Mouse (Mus musculus) adrenal gland, postnatal 4 days (tissue): ENCODE results near the gene Ube2q1. TPM values are rescaled to one million over a fixed set of nuclear protein-coding genes. Genes with fewer than 3 reads are reported as not detected.

ENCODE experiments used
- DNase-seq, 2 experiments: peaks; one replicate each; pipeline ENCODE4 v3.0.0; 2021 to 2022; ENCODE audit warnings: low spot score in 2 of 2, mixed read lengths in 2 of 2
- long read RNA-seq, 2 experiments: library from polyadenylated mRNA; stranded (forward); transcript quantifications; one replicate each; pipeline ENCODE4 v2.0.0; 2021
- total RNA-seq, 2 experiments: library from RNA; stranded (reverse); gene quantifications; 2 replicates each; pipeline ENCODE4 v1.2.3; 2021

Ube2q1 gene
- 10 to 100 TPM; 68.0 to 72.1 TPM for total RNA-seq
- long read RNA-seq, experiment 1, transcript Ube2q1-201 (13 exons, 3,077 nt), result major isoform, 67 of 77 reads
- long read RNA-seq, experiment 1, partial matches to known transcripts, result 3 of 77 reads
- long read RNA-seq, experiment 1, other reads (novel, unspliced or antisense), result 7 of 77 reads
- long read RNA-seq, experiment 2, transcript Ube2q1-201 (13 exons, 3,077 nt), result major isoform, 111 of 149 reads
- long read RNA-seq, experiment 2, partial matches to known transcripts, result 7 of 149 reads
- long read RNA-seq, experiment 2, other reads (novel, unspliced or antisense), result 31 of 149 reads

DNA sequence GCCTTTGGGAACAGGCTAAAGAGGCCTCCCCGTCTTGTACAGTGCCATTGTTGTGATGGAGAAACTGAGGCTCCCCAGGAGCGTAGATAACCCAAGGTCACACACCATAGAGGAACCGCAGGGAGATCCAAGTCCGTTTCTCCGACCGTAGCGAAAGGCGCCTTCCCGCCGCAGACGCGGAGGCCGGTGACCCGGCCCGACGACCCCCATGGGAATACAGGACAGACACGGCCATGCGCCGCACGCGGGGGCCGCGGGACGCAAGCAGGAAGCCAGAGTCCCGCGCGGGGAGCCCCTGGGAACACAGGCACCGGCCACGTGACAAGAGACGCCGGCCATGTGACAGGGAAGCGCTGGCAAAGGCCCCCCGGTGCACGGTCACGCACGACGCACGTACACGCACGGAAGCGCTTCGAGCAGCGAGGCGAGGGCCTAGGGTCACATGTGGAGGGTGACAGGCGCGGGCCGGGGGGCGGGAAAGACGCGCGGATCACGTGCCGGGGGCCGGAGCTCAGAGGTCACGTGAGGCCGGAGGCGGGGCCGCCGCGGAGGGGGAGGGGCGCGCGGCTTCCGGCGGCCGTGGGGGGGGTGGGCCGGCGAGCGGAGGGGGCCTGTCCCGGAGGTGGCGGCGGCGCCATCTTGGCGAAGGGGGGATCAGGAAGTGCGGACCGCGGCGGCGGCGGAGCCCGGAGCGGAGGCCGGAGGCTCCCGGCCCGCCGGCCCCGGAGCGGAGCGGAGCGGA lies at the start of gene Ube2q1:
Gene Ube2q1 (plus strand): TSS at position 649 of the 742 bp plus-strand sequence.
- DNase-seq, result peak; percentile 90 to 95

DNA sequence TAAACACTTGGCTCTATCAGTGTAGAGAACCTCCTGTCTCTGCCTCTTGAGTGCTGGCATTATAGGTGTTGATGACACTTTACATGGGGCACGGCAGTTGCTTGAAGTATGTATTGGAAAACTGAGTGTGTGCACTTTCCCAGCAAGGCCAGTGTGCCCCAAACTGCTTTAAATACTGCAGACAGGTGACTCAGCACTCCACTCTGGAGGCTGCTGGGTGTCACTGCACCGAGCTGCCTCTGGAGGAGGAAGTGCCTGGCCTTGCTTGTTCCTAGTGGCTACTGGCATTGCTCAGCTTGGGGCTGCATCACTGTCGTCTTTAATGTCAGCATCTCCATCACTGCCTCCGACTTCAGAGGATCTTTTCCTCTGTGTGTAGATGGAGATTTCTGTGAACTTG lies 46.4 kb upstream of the Ube2q1 start:
- peak in 1 of 2 experiments; percentile 42 for DNase-seq

DNA sequence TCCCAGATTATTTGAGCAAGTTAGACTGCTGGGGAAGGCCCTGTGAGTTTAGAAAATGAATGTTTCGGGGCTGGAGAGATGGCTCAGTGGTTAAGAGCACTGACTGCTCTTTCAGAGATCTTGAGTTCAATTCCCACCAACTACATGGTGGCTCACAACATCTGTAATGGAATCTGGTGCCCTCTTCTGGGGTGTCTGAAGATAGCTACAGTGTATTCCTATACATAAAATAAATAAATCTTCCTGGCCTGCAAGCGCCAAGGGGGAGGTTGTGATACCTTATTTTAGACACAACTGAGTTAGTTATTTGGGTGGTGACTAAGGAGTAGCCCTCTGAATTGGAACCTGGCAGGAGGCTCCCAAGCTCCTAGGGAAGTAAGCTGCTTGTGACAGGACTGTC lies 44.6 kb upstream of the Ube2q1 start:
- no peak for DNase-seq

DNA sequence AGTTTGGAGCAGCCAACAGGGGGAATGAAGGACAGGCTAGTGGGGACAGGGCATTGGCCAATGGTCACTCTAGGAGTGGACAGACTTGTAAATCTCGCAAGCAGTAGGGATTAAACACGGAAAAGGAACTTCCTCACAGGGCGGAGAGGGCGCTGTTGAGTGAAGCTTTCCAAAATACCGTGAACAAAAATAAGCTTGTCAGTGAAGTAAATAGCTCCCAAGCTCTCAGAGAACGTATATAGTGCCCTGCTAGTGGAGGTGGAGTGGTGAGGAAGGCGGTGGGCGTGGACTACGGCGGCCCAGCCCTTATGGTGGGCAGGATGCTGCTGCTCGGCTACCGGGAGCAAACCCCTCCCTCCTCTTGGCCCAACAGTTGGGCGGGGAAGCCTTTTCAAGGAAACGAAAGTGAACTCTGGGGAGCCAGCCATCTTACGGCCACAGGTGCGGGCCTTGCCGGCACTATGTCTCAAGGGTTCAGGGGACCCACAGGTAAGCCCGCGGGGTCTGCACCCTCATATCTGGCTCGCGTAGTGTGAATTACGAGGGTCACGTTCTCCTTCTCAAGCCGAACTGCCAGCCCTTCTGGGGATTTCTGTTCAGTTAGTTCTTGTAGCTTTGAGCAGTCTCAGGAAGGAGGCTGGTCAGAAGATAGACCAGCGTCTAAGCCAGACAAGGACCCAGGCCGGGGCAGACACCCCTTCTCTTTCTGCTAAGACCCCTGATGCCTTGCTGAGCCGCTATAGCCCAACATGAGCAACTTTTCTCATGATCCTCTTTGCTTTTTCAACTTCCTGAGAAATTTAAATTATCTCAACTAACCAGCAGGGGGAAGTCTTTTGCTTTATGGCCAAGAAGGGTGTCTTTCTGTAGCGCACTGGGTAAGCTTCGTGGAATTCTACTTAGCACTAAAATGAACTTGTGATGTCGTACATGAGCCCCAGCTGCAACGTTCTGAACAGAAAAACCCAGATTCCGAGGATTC lies 42.8 kb upstream of the Ube2q1 start:
- DNase-seq, result peak; percentile 51 to 70

DNA sequence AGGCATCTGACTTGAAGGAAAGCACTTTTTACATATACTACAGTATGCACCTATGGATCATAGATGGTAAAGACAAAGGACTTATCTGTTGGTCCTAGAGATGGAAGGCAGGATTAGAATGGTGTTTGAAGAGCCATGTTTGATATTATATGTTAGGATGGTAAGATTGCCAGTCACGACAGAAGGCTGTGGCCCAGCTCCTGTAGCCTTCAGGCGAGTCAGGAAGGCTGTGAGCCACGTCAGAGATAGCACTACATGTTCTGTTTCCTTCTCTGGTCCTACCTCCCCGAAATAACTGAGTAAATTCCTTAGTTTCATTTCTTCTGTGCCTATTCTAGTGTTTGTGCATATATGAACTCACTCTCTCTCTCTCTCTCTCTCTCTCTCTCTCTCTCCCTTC lies 41.3 kb upstream of the Ube2q1 start:
- DNase-seq, result no peak

DNA sequence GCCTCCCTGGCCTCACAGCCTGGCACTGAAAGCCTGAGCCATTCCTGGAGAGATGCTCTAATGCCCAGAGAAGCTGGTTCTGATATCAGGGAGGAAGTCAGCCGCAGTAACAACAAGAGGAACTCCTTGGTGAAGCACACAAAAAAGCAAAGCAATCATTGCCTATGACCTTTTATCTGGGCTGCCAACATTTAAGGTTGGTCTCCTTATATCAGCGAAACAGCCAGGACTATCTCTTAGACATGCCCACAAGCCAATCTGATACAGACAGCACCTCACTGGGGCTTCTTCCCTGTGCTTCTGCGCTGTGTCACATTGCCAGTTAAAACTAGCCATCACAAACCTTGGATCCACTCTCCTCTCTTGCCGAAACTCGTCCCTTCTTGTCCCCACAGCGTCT lies 34.9 kb upstream of the Ube2q1 start:
- DNase-seq, result no peak

DNA sequence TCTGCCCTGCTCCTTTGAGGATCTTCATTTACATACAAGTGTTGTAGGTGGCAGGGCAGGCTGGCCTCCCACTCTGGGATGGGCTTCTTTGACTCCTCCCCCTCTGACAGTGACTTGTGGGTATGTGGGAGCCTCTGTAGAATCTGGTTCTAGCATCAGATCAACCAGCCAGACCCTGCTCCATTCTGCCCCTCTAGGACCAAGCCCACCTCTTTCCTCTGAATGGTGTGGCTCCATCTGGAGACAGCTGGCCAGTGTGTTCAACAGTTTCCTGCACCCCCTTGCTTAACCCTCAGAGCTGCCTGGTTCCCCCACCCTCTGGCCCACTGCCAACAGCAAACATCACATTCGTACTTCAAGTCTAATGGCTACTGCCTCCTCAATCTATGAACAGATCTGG lies 21.1 kb upstream of the Ube2q1 start:
- DNase-seq, result no peak

DNA sequence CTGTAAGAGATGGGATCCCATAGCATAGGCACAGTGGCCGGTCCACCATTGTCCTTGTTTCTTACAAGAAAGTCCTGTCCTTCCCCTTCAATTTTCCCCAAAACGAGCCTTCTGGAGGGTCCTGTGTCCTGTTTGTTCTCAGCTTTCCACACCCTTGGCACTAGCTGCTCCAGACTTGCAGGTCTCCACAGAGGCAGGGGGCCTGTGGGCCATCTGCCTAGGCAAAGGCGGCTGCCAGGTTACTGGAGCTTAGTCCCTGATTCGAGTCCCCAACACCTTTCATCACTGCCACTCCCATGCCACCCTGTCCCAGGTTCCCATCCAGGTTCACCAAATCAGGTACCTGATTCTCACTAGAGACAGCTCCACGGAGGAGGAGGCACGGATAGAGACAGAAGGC lies 18.1 kb upstream of the Ube2q1 start:
- no peak for DNase-seq

DNA sequence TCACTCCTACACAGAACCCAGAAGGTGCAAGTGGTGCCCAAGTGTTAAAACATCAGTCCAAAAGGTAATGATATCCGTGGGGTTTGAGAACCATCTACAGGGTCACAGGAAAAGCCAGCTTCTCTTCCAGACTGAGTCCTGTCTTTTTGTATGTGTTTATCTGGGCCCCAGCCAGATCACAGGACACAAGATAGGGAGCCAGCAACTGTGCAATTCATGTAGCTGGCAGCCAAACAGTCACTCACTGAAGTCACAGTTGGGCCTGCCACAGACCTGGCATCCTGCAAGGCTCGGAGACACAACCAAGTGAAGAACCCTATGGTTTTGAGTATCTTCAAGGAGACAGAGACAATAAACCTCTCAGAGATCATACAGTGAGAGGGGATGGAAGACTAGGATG lies 15.6 kb upstream of the Ube2q1 start:
- no peak for DNase-seq

DNA sequence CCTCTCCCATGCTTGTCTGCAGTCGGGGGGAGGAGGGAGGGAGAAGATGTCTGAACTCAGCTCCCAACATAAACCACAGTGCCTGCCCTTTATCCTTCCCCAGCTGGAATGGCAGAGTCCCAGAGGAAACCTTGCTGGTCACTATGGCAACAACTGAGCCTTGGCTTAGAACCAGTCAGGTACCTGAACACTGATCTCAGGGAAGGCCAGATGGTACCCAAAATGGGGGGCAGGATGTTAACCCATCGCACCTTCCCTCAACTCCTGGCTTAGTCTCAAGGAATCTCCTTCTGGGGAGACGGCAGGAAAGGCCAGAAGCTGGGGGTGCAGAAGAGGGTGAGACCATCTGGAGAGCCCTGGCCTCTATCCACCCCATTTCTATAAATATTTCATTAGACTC lies 13.6 kb upstream of the Ube2q1 start:
- DNase-seq, result no peak

DNA sequence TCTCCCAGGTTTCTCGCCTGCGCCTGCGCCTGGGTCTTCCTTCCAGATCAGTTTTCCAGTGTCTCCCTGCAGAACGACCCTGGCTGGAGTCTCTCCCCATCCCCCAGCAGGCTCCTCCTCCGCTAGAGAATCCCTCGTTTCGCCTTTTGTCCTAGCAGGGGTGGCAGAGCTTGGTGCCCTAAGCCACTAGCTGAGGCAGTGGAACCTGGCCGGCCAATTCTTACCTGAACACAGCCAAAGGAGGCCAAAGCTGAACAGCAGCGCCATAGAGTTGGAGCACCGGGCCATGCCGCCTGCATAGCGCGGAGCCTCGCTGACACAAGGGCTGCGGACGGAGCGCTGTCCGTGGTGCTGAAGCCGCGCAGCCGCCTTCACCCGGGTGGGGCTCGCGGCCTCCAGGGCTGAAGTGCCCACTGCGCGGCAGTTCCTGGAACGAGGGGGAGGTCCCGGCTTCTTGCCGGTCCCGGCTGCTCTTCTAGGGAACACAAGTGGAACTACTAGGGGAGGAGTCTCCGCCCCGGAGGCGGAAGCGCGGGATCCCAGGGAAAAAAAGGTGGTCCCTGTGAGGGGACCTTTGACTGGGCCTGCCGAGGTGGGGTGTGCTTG lies 9.2 kb upstream of the Ube2q1 start, which contains the start of gene Chrnb2:
Gene Chrnb2 (minus strand): TSS at position 514 of the 606 bp plus-strand sequence.
- DNase-seq, result peak; percentile 57 to 74

DNA sequence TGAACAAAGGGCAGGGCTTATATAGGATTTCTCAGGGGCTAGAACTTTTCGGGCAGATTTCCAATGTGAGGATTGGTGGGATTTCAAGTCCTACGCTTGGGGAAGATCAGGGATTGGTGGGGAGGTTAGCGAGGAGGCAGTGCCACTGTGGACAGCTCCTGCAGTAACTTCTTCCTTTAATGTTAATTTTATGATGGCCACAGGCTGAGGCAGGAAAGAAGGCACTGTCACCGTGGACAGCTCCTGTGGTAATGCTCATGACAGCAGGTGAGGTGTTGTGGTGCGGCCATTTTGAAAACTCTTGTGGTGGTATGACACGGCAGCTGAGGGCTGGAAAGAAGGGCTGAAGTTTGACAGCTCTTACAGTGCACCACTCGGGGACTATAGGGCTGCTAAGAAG lies 3.8 kb upstream of the Ube2q1 start:
- DNase-seq, result no peak

DNA sequence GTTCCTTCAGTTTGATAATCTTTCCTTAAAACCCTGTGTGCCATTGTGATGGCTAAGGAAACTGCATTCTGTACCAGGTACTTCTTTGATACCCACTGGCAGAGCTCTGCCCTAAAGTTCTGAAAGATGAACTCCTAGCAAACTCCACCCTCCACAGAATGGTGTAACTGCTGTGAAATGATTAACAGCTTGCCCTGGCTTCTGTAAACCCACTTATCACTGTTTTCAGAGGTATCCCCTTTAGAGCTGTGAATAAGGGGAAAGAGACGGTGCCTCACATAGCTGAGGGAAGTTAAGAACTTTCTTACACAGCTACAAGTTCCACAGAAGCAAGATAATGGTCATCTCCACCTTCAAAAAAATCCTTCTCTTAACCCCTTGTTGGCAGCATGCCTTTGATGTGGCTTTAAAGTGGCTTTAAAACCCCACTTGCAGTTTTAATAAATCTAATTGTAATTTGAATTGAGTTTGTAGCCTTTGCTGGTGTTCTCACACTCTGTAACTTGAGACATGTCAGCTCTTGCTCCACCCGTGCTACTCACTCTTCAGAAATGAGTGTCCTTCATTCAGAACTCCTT lies 2.9 kb upstream of the Ube2q1 start:
- DNase-seq, result no peak

DNA sequence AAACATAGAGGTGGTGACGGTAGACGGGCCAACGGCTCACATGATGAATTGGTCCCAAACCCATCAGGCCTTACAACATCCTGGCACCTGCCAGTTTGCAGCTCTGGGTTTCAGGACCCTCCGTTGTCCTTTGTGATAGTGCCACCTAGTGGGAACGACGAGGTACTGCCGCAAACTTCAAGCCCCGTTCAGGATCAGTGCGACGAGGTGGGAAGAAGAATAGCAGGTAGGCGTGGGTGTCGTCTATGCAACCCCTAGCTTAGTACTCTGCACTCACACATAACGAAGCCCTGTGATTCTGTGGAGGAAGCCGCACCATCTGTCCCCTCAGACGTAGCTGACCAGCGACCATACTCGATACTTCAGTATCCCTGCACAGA lies 838 bp upstream of the Ube2q1 start:
- DNase-seq, result peak in 1 of 2 experiments; percentile 59

DNA sequence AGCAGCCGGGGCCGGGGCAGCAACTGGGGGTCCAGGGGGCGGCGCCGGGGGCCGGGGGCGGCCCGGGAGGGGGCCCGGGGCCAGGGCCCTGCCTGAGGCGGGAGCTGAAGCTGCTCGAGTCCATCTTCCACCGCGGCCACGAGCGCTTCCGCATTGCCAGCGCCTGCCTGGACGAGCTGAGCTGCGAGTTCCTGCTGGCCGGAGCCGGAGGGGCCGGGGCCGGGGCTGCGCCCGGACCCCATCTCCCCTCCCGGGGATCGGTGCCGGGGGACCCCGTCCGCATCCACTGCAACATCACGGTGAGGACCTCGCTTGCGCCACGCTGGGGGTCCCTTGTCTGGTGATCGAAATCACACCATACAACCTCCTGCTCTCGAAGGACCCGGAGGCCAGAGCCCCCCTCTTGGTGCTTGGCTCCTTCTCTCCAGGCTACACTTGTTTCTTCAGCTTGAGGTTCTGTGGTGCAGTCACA lies 360 bp downstream of the Ube2q1 start:
- DNase-seq, result peak in 1 of 2 experiments; percentile 26

DNA sequence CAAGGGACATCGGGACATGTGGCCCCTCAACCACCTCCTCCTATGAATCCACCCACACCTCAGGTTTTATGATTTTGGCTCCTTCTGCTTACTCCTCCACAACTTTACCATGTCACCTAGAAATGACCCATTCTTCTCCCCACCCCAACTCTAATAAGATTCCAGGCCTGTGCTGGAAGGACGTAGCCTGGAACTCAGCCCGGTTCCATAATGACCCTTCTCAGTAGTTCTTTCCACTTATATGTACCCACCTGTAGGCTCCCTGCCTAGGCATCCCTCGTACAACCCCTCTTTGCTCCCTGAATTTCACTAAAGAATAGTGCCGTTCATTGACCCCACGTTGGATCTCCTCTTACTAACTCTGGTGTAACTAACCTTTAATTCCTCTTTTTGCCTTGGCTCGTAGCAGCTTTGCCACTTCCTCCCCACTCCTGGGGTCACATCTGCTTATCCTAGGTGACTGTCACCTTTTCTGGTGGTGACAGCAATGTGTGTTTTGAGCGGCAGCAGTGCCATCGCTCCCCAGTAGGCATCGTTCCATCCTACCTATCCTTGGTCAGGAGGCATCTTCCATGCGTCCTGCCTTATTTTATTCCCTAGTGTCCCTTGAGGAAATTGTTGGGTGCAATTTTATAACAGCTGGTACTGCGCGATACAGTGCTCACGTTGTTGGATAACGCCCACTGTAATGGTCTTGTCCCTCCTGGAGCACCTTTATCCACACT lies 982 bp downstream of the Ube2q1 start:
- no peak for DNase-seq

DNA sequence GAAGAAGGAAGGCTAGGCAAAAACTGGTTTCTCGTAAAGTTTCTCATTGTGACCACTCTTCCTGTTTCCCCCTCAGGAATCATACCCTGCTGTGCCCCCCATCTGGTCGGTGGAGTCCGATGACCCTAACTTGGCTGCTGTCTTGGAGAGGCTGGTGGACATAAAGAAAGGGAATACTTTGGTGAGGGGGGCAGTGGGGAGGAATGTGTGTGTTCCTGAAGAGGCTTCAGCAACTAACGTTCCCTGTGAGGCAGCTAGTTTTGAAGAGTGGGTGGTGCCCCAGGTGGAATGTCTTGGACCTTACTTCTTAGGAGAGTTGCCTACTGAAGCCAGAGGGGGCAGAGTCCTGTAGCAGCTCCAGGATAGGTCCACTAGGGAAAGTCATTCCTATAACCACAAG lies 2.6 kb downstream of the Ube2q1 start:
- no peak for DNase-seq

DNA sequence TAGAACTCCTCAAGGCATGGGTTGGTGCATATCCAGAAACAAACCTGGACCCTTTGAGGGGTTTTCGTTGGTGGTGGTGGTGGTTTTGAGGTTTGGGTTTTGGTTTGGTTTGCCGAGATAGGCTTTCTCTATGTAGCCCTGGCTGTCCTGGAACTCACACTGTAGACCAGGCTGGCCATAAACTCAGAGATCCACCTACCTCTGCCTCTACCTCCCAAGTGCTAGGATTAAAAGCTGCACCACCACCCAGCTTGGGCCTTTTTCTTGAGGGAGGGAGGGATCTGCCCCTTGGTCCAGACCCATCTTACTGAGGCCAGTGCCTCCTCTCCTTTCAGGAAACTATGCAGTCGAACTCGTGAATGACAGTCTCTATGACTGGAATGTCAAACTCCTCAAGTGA lies 6.7 kb downstream of the Ube2q1 start:
- no peak for DNase-seq

DNA sequence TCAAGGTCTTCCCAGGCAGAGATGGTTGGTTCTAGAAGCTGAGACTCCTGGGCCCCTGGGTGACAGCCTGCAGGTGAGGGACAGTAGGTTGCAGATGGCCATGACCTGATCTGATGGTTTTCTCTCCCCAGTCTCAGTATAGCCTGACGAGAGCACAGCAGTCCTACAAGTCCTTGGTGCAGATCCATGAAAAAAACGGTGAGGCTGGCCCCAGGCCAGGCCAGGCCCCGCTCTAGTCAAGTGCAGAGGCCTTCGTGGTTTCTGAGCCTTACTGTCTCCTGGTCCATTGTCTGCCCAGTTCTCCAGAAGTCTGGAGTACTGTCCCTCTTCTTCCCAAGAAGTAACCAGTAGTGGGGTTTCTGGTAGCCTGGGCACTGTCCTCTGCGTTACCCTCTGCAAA lies 8.2 kb downstream of the Ube2q1 start:
- DNase-seq, result no peak
